Mouse (Mus musculus) limb, embryonic 13.5 days (tissue): ENCODE results near the gene Ogfod1. TPM values are rescaled to one million over a fixed set of nuclear protein-coding genes. Genes with fewer than 3 reads are reported as not detected.

Experiments used
- ATAC-seq: fragments of 200-750 bp; cut with Nextera tagmentation; 2 replicates; pipeline ENCODE4 v1.8.0; 2017; ENCODE audit warnings: low read depth, moderate number of reproducible peaks, moderate TSS enrichment; ENCODE audit not compliant: low FRiP score
- H3K27ac ChIP-seq: fragments of 300-500 bp; sonication (generic); 2 replicates; pipeline ENCODE4 v1.5.1; 2015; ENCODE audit warnings: inconsistent platforms, mild to moderate bottlenecking, moderate library complexity
- H3K27me3 ChIP-seq: fragments of 300-500 bp; sonication (generic); 2 replicates; pipeline ENCODE4 v1.6.1; 2015; ENCODE audit warnings: mild to moderate bottlenecking, inconsistent platforms
- H3K36me3 ChIP-seq: fragments of 300-500 bp; sonication (generic); 2 replicates; pipeline ENCODE4 v1.6.1; 2015; ENCODE audit warnings: inconsistent platforms, mild to moderate bottlenecking, moderate library complexity
- H3K4me1 ChIP-seq: fragments of 300-500 bp; sonication (generic); 2 replicates; pipeline ENCODE4 v1.6.1; 2015; ENCODE audit warnings: inconsistent platforms
- H3K4me2 ChIP-seq: fragments of 300-500 bp; sonication (generic); replicated peaks from 2 replicates; pipeline ENCODE4 v1.6.1; 2015; ENCODE audit warnings: inconsistent platforms, mild to moderate bottlenecking, moderate library complexity
- H3K4me3 ChIP-seq: fragments of 300-500 bp; sonication (generic); 2 replicates; pipeline ENCODE4 v1.5.1; 2015; ENCODE audit warnings: moderate library complexity, mild to moderate bottlenecking, inconsistent platforms
- H3K9ac ChIP-seq: fragments of 300-500 bp; sonication (generic); 2 replicates; pipeline ENCODE4 v1.6.1; 2015; ENCODE audit warnings: mild to moderate bottlenecking, inconsistent platforms
- H3K9me3 ChIP-seq: fragments of 300-500 bp; sonication (generic); 2 replicates; pipeline ENCODE4 v1.6.1; 2016; ENCODE audit warnings: inconsistent platforms
- WGBS: fragments of 180-500 bp; shearing (Covaris S2); methylation state at CpG from one replicate; pipeline ENCODE4 v1.1.7; 2015; 5-methylcytosine and 5-hydroxymethylcytosine counted together
- polyA plus RNA-seq: library from polyadenylated mRNA; unstranded; fragments of >200 nt; fragmentation: Nextera tagmentation; extraction: Ambion mirVana; gene quantifications from 2 replicates; pipeline ENCODE4 v1.2.1, GENCODE M21; 2015

The Ogfod1 gene
- polyA plus RNA-seq, 1 experiment from 2014 or later = 16.7 TPM

DNA sequence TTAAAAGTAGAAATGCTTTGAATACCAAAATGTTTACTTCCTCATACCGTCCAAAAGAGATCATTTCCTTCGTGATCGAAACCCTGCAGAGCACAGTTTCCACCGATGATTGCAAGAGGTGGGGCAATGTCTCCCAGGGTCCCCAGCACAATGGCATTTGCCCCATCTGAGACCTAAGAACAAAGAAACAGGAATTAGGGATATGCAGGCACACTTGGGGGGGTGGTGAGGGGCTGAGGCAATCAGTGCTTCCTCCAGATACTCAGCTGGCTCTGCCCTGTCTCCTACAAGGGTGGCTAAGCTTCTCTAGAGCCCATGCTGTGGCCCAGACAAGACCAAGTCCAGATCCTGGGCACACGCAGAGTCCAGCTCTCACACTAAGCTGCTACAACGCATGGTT lies 52.7 kb downstream of the Ogfod1 start:
- H3K9ac ChIP-seq = no peak overlapping the region
- no peak overlapping the region for H3K4me3 ChIP-seq
- no peak for ATAC-seq
- H3K4me1 ChIP-seq = 0 out of 2 replicates have a peak, but pooled peaks cover 4% of the 10 kb centered on the region
- no peaks in the 10 kb centered on the region for H3K27me3 ChIP-seq
- H3K27ac ChIP-seq = no peak overlapping the region
- H3K9me3 ChIP-seq = no peaks in the 10 kb centered on the region
- H3K36me3 ChIP-seq = peaks cover 20% of the 10 kb centered on the region
- no peak overlapping the region for H3K4me2 ChIP-seq
- 72% methylated on average over 6 of the region's 6 CpGs for WGBS

DNA sequence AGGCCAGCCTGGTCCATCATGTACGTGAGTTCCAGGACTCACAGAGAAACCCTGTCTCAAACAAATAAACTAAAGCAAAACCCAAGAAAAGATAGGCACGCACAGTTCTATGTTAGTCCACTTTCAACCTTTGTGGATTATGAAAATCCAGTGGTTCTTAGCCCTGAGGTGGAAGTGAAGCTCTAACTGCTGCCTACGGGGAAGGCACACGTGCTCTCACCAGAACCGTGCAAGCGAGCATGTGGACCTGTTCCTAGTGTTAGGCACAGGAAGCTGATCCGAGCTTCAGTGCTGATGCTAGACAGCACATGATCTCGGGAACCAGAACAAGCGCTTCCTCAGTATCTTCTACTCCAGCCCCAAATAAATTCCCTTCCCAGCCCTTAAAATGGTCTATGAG lies 55.9 kb downstream of the Ogfod1 start:
- Histone ChIP-seq H3K9me3 (no peaks in the 10 kb centered on the region), H3K4me2 (no peak overlapping the region), H3K36me3 (0 out of 2 replicates have a peak, but pooled peaks cover 1% of the 10 kb centered on the region), H3K4me1 (0 out of 2 replicates have a peak, but pooled peaks cover 4% of the 10 kb centered on the region), H3K27me3 (no peaks in the 10 kb centered on the region), H3K27ac (no peak overlapping the region), H3K9ac (no peak overlapping the region), H3K4me3 (no peak overlapping the region)
- WGBS = 87% methylated on average over 9 of the region's 9 CpGs
- no peak for ATAC-seq

DNA sequence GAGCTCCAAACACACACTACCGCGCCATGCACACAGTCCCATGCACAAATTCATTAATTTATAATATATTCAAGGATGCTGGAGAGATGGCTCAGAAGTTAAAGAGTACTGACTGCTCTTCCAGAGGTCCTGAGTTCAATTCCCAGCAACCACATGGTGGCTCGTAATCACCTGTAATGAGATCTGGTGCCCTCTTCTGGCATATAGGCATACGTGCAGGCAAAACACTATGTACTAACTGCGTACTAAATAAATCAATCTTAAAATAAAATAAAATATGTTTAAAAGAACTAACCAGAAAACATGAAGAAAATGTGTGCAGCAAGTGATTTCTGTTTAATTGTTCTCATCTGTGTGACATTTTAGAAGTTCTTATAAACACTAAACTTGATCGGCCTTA lies 57.3 kb downstream of the Ogfod1 start:
- Histone ChIP-seq H3K9me3 (no peaks in the 10 kb centered on the region), H3K27me3 (no peaks in the 10 kb centered on the region), H3K4me3 (no peak overlapping the region), H3K36me3 (no peaks in the 10 kb centered on the region), H3K4me2 (no peak overlapping the region), H3K27ac (no peak overlapping the region), H3K9ac (no peak overlapping the region), H3K4me1 (peaks cover 10% of the 10 kb centered on the region; the same call in 1 of the 2 replicates)
- no peak for ATAC-seq
- WGBS = 83% methylated on average over 6 of the region's 6 CpGs

DNA sequence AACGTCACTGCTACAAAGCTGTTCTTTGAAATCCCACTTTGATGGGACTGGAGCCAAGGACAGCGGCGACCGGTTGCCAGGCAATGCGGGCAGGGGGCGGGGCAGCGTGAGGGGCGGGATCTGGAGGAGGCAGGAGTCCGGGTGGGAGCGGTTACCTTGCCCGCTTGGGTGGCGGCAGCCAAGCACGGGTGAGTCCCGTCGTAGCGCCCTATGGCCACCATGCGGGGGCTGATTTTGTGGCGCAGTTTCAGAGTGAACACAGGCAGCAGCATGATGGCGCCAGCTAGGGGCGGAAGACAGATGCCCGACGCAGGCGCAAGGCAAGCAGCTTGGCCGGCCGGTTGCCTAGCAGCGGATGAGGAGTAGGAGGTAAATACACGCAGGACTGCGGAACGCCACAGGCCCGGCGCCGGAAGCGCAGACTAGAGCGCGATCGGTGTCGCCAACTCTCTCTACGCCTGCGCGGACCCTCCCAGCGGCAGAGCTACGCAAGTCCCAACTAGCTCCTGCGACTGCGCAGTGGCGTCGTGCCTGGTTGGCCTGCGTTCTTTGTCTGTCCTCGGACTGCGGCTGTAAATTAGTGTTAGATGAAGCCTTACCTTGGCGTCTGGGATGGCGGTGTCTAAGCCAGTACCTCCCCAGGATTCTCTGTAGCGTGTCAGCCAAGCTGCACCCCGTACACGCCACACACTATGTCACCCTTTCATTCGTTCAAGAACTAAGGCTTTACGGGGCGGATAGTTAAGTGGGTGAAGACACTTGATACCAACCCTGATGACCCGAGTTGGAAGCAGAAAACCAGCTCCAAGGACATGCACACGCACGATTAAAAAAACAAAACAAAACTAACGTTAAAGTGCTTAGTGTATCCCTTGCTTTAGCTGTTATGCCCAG lies 61.3 kb downstream of the Ogfod1 start, which contains the start of gene Bbs2:
Gene Bbs2 (minus strand): TSS at position 848 of the 894 bp plus-strand sequence.
- H3K9me3 ChIP-seq = no peaks in the 10 kb centered on the region
- no peaks in the 10 kb centered on the region for H3K36me3 ChIP-seq
- peak within 1 kb of the TSS; percentile 58 for H3K4me3 ChIP-seq
- 1% methylated on average over 61 of the region's 61 CpGs for WGBS
- H3K4me1 ChIP-seq = peaks cover 10% of the 10 kb centered on the region; the same call in 1 of the 2 replicates
- peak within 1 kb of the TSS; percentile 71 for H3K9ac ChIP-seq
- ATAC-seq = peak; percentile 100
- H3K4me2 ChIP-seq = peak within 1 kb of the TSS; percentile 70
- no peaks in the 10 kb centered on the region for H3K27me3 ChIP-seq
- H3K27ac ChIP-seq = peak within 1 kb of the TSS; percentile 96

DNA sequence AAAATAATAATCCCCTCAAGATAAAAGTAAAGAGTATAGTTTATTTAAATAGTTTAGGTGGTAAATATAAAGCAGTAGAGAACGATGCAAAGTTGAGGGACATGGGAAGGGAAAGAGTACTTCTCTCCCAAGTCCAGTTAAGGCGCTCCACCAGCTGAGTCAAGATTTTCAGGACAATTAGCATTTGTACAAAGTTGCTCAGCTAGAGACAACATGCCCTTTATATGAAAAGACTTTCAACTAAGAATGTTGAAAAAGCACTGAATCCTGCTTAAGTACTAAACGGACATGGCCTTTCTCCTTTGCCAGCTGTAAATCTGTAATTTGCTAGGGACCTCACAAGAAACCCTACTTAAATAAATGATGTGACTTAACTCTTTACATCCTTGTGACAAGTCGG lies 62.0 kb downstream of the Ogfod1 start:
- no peak overlapping the region for H3K9ac ChIP-seq
- H3K4me3 ChIP-seq = peak overlapping the region; percentile 58
- H3K4me1 ChIP-seq = peaks cover 5% of the 10 kb centered on the region; the same call in 1 of the 2 replicates
- H3K27me3 ChIP-seq = no peaks in the 10 kb centered on the region
- 52% methylated on average over 4 of the region's 4 CpGs for WGBS
- H3K27ac ChIP-seq = peak overlapping the region; percentile 96
- no peaks in the 10 kb centered on the region for H3K9me3 ChIP-seq
- peak overlapping the region; percentile 70 for H3K4me2 ChIP-seq
- ATAC-seq = no peak
- H3K36me3 ChIP-seq = no peaks in the 10 kb centered on the region

DNA sequence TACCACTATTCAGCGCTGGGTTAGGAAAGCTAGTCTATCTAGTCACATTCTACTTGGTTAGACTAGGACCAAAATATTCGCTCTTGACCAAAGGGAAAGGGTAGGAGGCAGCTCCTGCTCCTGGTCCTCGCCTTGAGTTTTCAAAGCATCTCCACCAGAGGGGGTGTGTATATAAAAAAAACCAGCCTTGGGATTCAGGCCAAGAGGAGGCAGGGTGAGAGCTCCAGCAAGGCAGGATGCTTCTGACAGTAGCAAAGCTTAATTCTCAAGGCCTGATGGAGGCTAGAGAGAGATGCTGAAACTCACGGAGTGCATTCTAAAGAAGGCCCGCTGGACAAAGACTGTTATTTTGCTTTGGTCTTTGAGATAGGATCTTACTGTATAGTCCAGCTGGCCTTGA lies 67.1 kb downstream of the Ogfod1 start:
- no peaks in the 10 kb centered on the region for H3K9me3 ChIP-seq
- H3K9ac ChIP-seq = no peak overlapping the region
- no peak overlapping the region for H3K4me2 ChIP-seq
- no peaks in the 10 kb centered on the region for H3K36me3 ChIP-seq
- 55% methylated on average over 5 of the region's 5 CpGs for WGBS
- ATAC-seq = no peak
- no peak overlapping the region for H3K27ac ChIP-seq
- peaks cover 5% of the 10 kb centered on the region; the same call in 1 of the 2 replicates for H3K4me1 ChIP-seq
- H3K4me3 ChIP-seq = no peak overlapping the region
- no peaks in the 10 kb centered on the region for H3K27me3 ChIP-seq

DNA sequence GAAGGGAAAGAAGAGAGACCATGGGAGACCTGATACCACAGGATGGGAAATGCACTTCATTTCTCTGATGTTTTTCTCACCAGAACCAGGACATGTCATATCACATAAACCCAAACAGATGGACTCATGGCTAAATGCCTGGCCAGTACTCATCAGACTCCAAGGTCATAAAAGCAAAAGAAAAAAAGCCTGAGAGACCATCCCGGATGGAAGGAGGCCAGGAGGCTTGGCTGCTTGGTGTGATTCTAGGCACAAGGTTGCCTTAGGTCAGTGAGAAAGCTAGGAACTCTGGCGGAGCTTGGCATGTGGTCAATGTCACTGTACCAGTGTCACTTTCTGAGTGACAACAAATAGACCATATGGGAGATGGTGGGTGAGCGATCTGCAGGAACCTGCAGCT lies 70.9 kb downstream of the Ogfod1 start:
- H3K4me3 ChIP-seq = no peak overlapping the region
- H3K9me3 ChIP-seq = no peaks in the 10 kb centered on the region
- no peak overlapping the region for H3K4me2 ChIP-seq
- no peak overlapping the region for H3K9ac ChIP-seq
- 63% methylated on average over 3 of the region's 3 CpGs for WGBS
- no peak overlapping the region for H3K27ac ChIP-seq
- H3K4me1 ChIP-seq = peaks cover 5% of the 10 kb centered on the region; the same call in 1 of the 2 replicates
- H3K27me3 ChIP-seq = no peaks in the 10 kb centered on the region
- no peak for ATAC-seq
- no peaks in the 10 kb centered on the region for H3K36me3 ChIP-seq

DNA sequence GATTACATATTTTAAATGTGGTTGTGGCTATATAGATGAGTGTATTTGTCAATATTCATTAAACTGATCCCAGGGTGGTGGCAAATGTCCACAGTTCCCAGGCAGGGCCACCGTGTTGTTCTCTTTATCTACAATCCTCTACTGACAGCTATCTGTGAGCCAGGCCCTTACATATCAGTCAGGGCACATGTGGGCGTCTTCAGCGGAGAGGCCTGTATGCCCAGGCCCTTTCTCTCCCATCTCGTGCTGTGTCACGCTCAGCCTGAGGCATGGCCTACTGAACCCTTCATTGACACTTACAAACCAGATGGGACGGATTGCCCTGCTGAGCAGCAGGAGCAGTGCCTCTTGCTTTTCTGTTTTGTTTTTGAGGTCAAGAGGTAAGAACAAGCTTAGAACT lies 72.4 kb downstream of the Ogfod1 start:
- Histone ChIP-seq H3K27me3 (no peaks in the 10 kb centered on the region), H3K9ac (no peak overlapping the region), H3K4me1 (peaks cover 5% of the 10 kb centered on the region; the same call in 1 of the 2 replicates), H3K36me3 (no peaks in the 10 kb centered on the region), H3K4me3 (no peak overlapping the region), H3K9me3 (no peaks in the 10 kb centered on the region), H3K4me2 (no peak overlapping the region), H3K27ac (no peak overlapping the region)
- 82% methylated on average over 6 of the region's 6 CpGs for WGBS
- no peak for ATAC-seq

DNA sequence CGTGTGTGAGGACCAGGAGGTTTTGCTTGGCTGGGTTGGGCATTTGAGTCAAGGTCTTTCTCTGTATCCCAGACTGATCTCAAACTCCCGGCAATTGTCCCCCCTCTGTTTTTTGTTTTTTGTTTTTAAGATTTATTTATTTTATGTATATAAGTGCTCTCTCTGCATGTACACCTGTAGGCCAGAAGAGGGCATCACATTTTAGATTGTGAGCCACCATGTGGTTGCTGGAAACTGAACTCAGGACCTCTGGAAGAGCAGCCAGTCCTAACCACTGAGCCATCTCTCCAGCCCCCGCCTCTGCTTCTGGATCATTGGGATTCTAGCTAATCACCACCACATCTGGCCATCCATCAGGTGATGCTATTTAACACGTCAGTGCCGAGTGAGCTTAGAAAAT lies 72.8 kb downstream of the Ogfod1 start:
- no peaks in the 10 kb centered on the region for H3K27me3 ChIP-seq
- ATAC-seq = no peak
- H3K27ac ChIP-seq = no peak overlapping the region
- no peaks in the 10 kb centered on the region for H3K9me3 ChIP-seq
- no peak overlapping the region for H3K4me3 ChIP-seq
- H3K36me3 ChIP-seq = no peaks in the 10 kb centered on the region
- no peak overlapping the region for H3K9ac ChIP-seq
- no peak overlapping the region for H3K4me2 ChIP-seq
- 68% methylated on average over 5 of the region's 5 CpGs for WGBS
- peaks cover 5% of the 10 kb centered on the region; the same call in 1 of the 2 replicates for H3K4me1 ChIP-seq

DNA sequence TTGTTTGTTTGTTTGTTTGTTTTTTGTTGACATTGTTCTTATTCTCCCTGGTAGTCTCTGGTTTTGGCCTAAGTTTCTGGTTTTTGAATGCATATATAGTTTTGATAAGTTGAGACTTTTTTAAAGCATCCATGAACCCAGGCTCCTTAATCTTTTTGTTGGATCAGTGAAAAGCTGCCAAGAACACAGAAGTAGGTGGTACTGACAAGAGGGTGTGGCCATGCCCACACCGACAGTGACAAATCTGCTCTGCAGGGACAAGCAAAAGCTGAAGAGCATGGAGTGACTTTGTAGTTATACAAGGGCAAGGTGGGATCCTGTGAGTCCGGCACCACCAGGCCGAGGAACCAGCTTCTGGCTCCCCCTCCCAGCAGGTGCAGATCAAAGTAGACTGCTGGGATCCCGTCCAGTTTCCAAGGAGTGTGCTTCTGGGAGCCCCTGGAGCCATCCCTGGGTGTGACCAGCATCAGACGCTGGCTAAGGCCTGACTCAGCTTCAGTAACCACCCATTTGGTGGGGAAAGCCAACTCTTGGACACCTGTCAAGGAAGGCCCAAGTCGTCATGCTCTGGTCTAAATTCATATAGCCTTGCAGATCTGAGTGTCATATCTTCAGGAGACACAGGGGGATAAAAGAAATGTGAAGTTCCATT lies 73.7 kb downstream of the Ogfod1 start:
- Histone ChIP-seq H3K27ac (no peak overlapping the region), H3K36me3 (no peaks in the 10 kb centered on the region), H3K9me3 (no peaks in the 10 kb centered on the region), H3K4me1 (peaks cover 5% of the 10 kb centered on the region; the same call in 1 of the 2 replicates), H3K27me3 (no peaks in the 10 kb centered on the region), H3K9ac (no peak overlapping the region), H3K4me2 (no peak overlapping the region), H3K4me3 (no peak overlapping the region)
- ATAC-seq = no peak
- WGBS = 60% methylated on average over 6 of the region's 6 CpGs

DNA sequence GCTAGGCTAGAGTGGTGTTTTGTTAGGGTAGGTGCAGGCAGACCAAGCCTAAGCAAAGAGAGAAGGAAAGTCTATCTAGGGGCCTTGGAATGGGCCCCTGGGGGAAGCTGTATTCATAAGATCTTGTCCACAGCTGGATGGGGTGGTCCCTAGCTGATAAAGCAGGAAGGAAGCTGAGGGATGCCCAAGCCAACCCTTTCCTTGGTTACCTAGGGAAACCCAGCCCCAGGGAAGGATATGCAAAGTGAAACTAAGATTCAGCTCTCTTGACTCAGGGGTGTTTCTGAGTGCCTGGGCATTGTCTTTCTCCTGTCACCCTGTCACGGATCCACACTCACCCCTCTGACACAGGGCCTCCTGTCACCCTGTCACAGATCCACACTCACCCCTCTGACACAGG lies 76.4 kb downstream of the Ogfod1 start:
- no peak for ATAC-seq
- H3K4me1 ChIP-seq = peaks cover 5% of the 10 kb centered on the region; the same call in 1 of the 2 replicates
- no peaks in the 10 kb centered on the region for H3K9me3 ChIP-seq
- no peak overlapping the region for H3K27ac ChIP-seq
- H3K36me3 ChIP-seq = no peaks in the 10 kb centered on the region
- 71% methylated on average over 1 of the region's 1 CpGs for whole genome bisulfite sequencing
- no peak overlapping the region for H3K4me3 ChIP-seq
- H3K27me3 ChIP-seq = no peaks in the 10 kb centered on the region
- H3K9ac ChIP-seq = no peak overlapping the region
- no peak overlapping the region for H3K4me2 ChIP-seq

DNA sequence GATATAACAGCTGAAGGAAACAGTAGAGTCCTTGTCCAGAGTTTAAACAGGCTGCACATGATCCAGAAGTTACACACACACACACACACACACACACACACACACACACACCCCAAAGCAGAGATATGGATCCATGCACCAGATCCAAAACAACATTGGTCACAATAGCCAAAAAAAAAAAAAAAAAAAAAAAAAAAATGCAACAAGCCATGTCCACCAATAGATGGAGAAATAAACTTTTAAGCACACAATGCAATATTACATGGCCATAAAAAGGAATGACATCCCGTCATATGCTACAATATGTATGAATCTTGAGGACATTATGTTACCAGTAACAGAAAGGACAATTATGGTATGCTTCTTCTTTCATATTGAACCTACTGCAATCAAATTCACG lies 77.0 kb downstream of the Ogfod1 start:
- Histone ChIP-seq H3K4me3 (no peak overlapping the region), H3K27me3 (no peaks in the 10 kb centered on the region), H3K4me1 (peaks cover 4% of the 10 kb centered on the region), H3K27ac (no peak overlapping the region), H3K9ac (no peak overlapping the region), H3K9me3 (no peaks in the 10 kb centered on the region), H3K36me3 (no peaks in the 10 kb centered on the region), H3K4me2 (no peak overlapping the region)
- no peak for ATAC-seq
- WGBS = 86% methylated on average over 2 of the region's 2 CpGs
